Mouse (Mus musculus) spleen, adult 2 months (tissue): ENCODE results near the gene Olfr1391. TPM values are rescaled to one million over a fixed set of nuclear protein-coding genes. Genes with fewer than 3 reads are reported as not detected.
"Not testable (repeated sequence)": the region's sequence is repeated elsewhere in the genome, so short reads cannot be mapped to it uniquely, and the experiment has no call there.

Experiments used
- DNase-seq, 2 experiments: peaks; one replicate each; pipeline versions ENCODE4 v3.0.0 to v3.0.0-alpha.2; 2012 to 2021; ENCODE audit warnings: low spot score in 2 of 2, low read depth in 1 of 2
- H3K27ac ChIP-seq: fragments of 200-500 bp; 2 replicates; pipeline ENCODE4 v1.5.1; 2012; ENCODE audit warnings: low read length, inconsistent platforms; ENCODE audit not compliant: insufficient read depth
- H3K27me3 ChIP-seq: fragments of 200-500 bp; 2 replicates; pipeline ENCODE4 v1.6.1; 2012; ENCODE audit warnings: mild to moderate bottlenecking, moderate library complexity, low read length, inconsistent platforms; ENCODE audit not compliant: control insufficient read depth, insufficient read depth
- H3K36me3 ChIP-seq: fragments of 200-500 bp; 2 replicates; pipeline ENCODE4 v1.6.1; 2012; ENCODE audit warnings: mild to moderate bottlenecking, low read length, inconsistent platforms; ENCODE audit not compliant: control insufficient read depth, insufficient read depth
- H3K4me1 ChIP-seq: fragments of 200-500 bp; 2 replicates; pipeline ENCODE4 v1.6.1; 2011; ENCODE audit warnings: inconsistent platforms; ENCODE audit not compliant: control insufficient read depth, insufficient read depth, insufficient read length
- H3K4me3 ChIP-seq: fragments of 200-500 bp; 2 replicates; pipeline ENCODE4 v1.5.1; 2011; ENCODE audit warnings: mild to moderate bottlenecking, inconsistent platforms; ENCODE audit not compliant: insufficient read depth, insufficient read length; ENCODE audit errors: extremely low read depth
- CTCF ChIP-seq: fragments of 200-500 bp; IDR thresholded peaks from 2 replicates; pipeline ENCODE4 v1.5.1; 2011; ENCODE audit warnings: mild to moderate bottlenecking, inconsistent platforms; ENCODE audit not compliant: insufficient read depth, insufficient read length, insufficient replicate concordance; ENCODE audit errors: extremely low read depth
- POLR2A ChIP-seq: fragments of 200-500 bp; IDR thresholded peaks from 2 replicates; pipeline ENCODE4 v1.6.1; 2011; ENCODE audit warnings: low read depth, low read length, inconsistent platforms
- WGBS: fragments of 180-500 bp; shearing (Covaris S2); methylation state at CpG from one replicate; pipeline ENCODE4 v1.1.7; 2018; 5-methylcytosine and 5-hydroxymethylcytosine counted together
- polyA plus RNA-seq: library from polyadenylated mRNA; depleted of rRNA; stranded (reverse); fragments of >200 nt; gene quantifications from 2 replicates; pipeline ENCODE4 v1.2.3, GENCODE M21; 2012; rRNA removed

Gene Olfr1391
- not detected in 2 replicates for polyA plus RNA-seq

GRCm38 (mm10) chr11:49322442-49322841, at the start of gene Olfr1391:
Gene Olfr1391, plus strand, starts transcription at chr11:49322742.
- TF ChIP-seq CTCF (no peak), POLR2A (no peak)
- no peak within 1 kb of the TSS for H3K27ac ChIP-seq
- H3K4me3 ChIP-seq: no peak within 1 kb of the TSS
- H3K27me3 ChIP-seq: no peaks in the 10 kb centered on the region
- 75% methylated on average over 2 of the region's 2 CpGs for WGBS
- H3K36me3 ChIP-seq: no peaks in the 10 kb centered on the region
- no peak for DNase-seq
- H3K4me1 ChIP-seq: no peaks in the 10 kb centered on the region

GRCm38 (mm10) chr11:49273834-49274519, 48.6 kb upstream of the Olfr1391 start:
- Histone ChIP-seq H3K27me3 (no peaks in the 10 kb centered on the region), H3K4me3 (no peak overlapping the region), H3K4me1 (no peaks in the 10 kb centered on the region), H3K36me3 (no peaks in the 10 kb centered on the region), H3K27ac (no peak overlapping the region)
- DNase-seq: no peak
- TF ChIP-seq POLR2A: no peak
- TF ChIP-seq CTCF: no peak
- 91% methylated on average over 11 of the region's 11 CpGs for WGBS

GRCm38 (mm10) chr11:49278222-49278621, 44.3 kb upstream of the Olfr1391 start, which contains the start of gene Olfr1393:
Gene Olfr1393, plus strand, starts transcription at chr11:49278304.
- WGBS: 83% methylated on average over 3 of the region's 3 CpGs
- Histone ChIP-seq H3K27me3 (no peaks in the 10 kb centered on the region), H3K27ac (no peak within 1 kb of the TSS), H3K36me3 (no peaks in the 10 kb centered on the region), H3K4me3 (no peak within 1 kb of the TSS), H3K4me1 (no peaks in the 10 kb centered on the region)
- TF ChIP-seq CTCF (no peak), POLR2A (no peak)
- no peak for DNase-seq

- H3K4me1 ChIP-seq, H3K36me3 ChIP-seq, H3K27me3 ChIP-seq, H3K4me3 ChIP-seq, DNase-seq, H3K27ac ChIP-seq: not testable (repeated sequence)
- WGBS: 32% methylated on average over 1 of the region's 1 CpGs
Measured at GRCm38 (mm10) chr11:49284982-49285381, 37.6 kb upstream of the Olfr1391 start, which contains the start of gene Olfr1392. Gene Olfr1392, plus strand, starts transcription at chr11:49285282.

- WGBS: 85% methylated on average over 2 of the region's 2 CpGs
- Histone ChIP-seq H3K27me3 (no peaks in the 10 kb centered on the region), H3K4me1 (no peaks in the 10 kb centered on the region), H3K36me3 (no peaks in the 10 kb centered on the region), H3K27ac (no peak overlapping the region), H3K4me3 (no peak overlapping the region)
- DNase-seq: no peak
- TF ChIP-seq POLR2A: no peak
- TF ChIP-seq CTCF: no peak
Measured at GRCm38 (mm10) chr11:49287251-49287650, 35.3 kb upstream of the Olfr1391 start.

- no peak overlapping the region; the same call in 1 of the 2 replicates for H3K4me3 ChIP-seq
- H3K27ac ChIP-seq: no peak overlapping the region
- WGBS: 89% methylated on average over 3 of the region's 3 CpGs
- H3K27me3 ChIP-seq: no peaks in the 10 kb centered on the region
- H3K4me1 ChIP-seq: no peaks in the 10 kb centered on the region
- TF ChIP-seq POLR2A (no peak), CTCF (no peak)
- no peaks in the 10 kb centered on the region for H3K36me3 ChIP-seq
- no peak for DNase-seq
Measured at GRCm38 (mm10) chr11:49292777-49293176, 29.8 kb upstream of the Olfr1391 start.

- no peak within 1 kb of the TSS for H3K4me3 ChIP-seq
- no peaks in the 10 kb centered on the region for H3K4me1 ChIP-seq
Measured at GRCm38 (mm10) chr11:49304441-49304840, 18.1 kb upstream of the Olfr1391 start, which contains the start of gene Olfr10. Gene Olfr10, plus strand, starts transcription at chr11:49304741.

GRCm38 (mm10) chr11:49308547-49308946, 14.0 kb upstream of the Olfr1391 start:
- not testable (repeated sequence) for H3K4me3 ChIP-seq, DNase-seq, H3K4me1 ChIP-seq, H3K27ac ChIP-seq, H3K27me3 ChIP-seq, H3K36me3 ChIP-seq
- WGBS: 67% methylated on average over 5 of the region's 5 CpGs

More at GRCm38 (mm10) chr11:49304441-49304840, 18.1 kb upstream of the Olfr1391 start, which contains the start of gene Olfr10:
- no peaks in the 10 kb centered on the region for H3K36me3 ChIP-seq
- no peak for DNase-seq
- no peaks in the 10 kb centered on the region for H3K27me3 ChIP-seq
- no peak within 1 kb of the TSS for H3K27ac ChIP-seq
- no peak for TF ChIP-seq POLR2A
- TF ChIP-seq CTCF: no peak
